Mouse (Mus musculus) brain, adult 2 months (tissue): ENCODE data around the gene Elfn1.

Experiments used
- DNase-seq: peaks from one replicate; pipeline ENCODE4 v3.0.0; 2011; ENCODE audit warnings: low read depth, low spot score

Gene Elfn1

DNA sequence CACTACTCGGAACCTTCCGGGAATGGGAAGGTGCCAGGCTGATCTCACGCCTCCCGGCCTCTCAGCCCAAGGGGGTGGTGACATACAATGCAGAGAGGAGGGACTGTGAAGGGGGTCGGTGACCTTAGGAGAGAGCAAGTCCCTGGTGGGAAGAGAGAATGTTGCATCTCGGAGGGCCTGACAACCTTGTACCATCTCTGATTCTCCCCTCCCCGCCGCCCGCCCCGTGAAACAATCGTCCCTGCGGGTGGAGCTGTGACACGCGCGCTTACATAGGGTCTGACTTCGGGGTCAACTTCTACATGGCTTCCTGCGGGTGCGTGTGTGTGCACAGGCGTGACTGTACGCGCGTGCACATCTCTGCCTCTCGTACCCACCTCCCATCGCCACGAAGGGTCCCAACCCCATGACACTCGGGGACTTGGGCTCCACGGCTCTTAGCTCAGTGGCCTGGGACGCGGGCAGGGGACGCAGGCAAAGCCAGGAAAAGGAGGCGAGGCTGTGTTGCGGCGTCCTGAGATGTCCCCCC lies at the start of gene Elfn1:
TSS of gene Elfn1 (plus strand) at position 230 of the 529 bp plus-strand sequence.
- DNase-seq, result no peak

DNA sequence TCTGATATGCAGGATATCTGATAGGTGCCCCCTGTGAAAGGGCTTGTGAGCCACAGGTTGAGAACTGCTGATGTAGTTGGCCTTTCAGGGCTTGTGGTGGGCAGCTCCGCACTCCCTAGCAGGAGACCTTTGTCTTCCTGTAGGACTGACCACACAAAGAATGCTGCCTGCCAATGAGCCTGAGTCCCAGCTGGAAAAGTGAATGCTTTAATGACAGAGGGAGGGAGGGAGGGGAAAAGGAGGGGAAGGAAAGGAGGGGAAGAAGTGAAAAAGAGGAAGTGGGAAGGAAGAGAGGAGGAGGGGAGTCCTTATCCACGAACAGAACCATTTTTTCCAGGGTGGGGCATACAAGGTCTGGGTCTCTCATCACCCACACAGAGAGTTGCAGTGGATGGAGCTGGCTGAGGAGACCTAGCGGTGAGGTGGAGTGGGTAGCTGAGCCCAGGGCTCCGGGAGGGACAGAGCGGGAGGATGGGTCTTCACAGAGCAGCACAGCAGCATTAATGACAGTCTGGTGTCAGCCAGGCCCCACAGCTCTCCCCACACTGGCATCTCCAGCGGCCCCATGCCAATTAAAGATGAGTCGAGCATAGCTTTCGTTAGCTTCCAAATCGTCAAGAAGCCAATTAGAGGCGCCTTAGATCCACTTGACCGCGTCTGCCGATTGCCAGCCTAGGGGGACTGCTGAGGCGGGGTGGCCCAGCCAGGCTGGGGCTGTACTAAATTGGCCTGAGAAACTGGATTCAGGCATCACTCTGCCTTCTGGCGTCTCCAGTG lies 47.2 kb upstream of the Elfn1 start:
- no peak for DNase-seq

DNA sequence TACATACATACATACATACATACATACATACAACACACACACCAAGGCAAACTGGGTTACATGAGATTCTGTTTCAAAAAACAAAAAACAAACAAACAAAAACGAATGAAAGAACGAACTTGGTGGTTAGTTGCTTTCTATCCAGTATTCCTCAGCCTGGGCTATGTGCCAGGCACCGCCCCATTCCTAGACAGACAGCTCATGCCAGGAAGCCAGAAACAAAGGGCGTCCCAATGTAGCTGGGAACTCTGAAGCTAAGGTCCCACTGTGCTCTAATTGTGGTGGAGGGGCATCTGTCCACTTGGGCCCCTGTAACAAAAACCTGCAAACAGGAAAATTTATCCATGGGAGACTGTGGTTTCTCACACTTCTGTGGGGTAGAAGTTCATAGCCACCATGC lies 45.0 kb upstream of the Elfn1 start:
- DNase-seq, result peak; percentile 18

DNA sequence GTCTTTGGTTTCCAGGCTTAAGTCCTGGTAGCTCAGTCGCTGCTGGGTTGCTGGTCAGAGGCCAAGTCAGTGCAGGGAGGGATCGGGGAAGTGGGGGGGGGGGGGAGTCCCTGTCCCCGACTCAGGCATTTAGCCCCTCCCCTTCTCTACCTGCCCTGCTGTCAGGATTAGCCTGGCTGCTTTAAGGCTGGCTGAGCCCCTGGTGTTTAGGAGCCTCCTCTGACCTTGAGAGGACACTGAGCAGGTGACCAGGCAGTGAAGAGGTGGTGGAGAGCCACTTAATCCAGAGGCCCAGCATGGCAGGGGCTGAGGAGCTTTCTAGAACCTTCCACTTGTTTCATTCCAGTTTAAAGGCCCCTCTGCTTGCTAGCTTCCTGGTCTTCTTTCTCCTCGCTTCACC lies 36.9 kb upstream of the Elfn1 start:
- DNase-seq, result no peak

DNA sequence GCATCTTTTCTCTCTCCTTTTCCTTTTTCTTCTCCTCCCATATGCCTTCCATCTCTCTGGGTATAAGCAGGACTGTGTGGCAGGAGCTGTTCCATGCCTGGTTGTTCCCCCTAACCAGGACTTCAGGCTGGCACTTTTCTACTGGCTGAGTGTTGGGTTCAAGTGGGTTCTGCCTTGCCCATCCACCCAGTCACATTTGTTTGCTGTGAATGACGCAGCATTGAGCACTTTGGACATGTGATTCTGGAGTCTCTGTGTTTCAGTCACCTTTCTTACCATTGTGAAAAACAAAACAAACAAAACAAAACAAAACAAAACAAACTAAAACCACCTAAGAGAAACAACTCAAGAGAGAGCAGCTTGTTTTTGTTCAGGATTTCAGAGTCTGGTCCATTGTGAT lies 36.2 kb upstream of the Elfn1 start:
- DNase-seq, result no peak

DNA sequence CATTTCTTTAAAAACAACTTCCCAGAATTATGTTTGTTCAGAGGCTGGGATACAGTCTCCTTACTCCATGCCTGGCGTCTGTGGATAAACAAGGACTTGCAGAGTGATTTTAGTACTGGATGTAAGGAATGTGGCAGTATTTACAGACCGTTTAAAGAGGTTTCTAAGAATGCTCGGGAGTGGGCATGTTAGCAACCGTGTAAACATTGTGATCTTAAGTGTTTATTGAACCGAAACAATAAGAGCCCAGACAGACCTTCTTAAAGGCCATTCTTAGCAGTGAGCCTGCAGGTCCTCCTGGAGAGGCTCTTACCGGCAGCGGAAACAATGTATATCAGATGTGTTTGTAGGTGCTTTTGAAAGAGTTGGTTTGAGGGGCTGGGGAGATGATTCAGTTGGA lies 30.2 kb upstream of the Elfn1 start:
- DNase-seq, result no peak

DNA sequence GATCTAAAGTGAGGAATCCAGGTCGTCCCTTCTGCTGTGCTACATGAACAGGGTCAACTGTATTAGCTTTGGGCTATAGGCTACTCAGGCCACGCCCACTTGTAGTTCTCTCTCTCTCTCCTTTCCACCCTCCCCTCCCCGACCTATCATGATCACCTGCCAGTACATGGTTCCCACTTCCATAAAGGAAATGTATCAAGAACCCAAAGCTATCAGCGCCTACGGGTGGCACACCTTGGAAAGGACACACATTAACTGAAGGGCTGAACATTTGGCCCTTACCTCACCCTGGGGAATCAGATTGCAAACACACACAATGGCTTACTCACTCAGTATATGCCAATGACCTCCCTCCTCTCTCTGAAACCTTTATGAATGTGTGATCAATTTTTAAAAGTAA lies 28.0 kb upstream of the Elfn1 start:
- DNase-seq, result no peak

DNA sequence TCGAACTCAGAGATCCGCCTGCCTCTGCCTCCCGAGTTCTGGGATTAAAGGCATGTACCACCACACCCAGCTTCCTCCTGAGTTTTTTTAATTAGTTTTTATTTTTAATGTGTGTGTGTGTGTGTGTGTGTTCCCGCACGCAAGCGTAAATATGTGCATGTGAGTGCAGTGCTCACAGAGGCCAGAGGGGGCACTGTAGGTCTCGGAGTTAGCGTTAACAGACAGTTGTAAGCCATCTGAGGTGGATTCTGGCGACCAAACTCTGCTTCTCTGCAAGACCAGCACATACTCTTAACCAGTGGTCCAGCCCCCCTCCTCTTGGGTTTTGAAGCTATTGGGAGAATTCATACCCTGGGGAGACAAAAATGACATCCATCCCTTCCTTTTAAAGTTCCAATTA lies 26.6 kb upstream of the Elfn1 start:
- DNase-seq, result no peak

DNA sequence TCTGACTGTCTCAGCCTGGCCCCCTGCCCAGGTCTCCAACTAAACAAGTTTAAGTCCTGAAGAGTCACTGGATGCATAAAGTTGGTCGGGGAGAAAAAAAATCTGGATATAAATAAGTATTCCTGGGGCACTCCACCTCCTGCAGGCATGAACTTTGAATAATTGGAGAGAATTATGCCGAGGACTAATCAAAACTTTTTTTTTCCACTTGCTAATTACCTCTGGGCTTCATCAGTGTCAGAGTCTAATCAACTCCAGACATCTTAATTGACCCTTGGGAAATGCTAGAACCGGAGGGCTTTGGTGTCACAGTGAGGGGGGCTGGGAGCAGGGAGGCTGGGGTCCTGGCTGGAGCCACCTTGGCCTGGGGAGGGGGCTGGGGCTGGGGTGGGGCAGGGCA lies 19.1 kb upstream of the Elfn1 start:
- no peak for DNase-seq

DNA sequence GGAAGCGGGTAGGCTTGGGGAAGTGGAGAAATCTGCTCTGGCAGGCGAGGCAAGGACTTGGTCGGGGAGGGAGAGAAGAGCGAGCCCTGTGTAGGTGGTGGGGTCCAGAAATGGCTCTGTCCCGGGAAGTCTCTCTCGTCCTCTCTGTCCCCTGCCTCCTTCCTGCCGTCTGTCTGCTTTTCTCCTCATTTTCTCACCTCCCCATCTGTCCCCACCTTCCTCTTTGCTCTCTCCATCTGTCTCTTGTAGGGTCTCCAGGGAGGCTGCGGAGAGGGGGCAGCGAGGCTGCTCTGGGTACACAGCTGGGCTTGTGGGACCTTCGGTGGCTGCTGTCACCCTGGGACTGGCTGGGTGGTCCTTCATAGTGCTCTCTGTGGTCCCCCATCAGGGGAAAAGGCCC lies 18.4 kb upstream of the Elfn1 start:
- no peak for DNase-seq

DNA sequence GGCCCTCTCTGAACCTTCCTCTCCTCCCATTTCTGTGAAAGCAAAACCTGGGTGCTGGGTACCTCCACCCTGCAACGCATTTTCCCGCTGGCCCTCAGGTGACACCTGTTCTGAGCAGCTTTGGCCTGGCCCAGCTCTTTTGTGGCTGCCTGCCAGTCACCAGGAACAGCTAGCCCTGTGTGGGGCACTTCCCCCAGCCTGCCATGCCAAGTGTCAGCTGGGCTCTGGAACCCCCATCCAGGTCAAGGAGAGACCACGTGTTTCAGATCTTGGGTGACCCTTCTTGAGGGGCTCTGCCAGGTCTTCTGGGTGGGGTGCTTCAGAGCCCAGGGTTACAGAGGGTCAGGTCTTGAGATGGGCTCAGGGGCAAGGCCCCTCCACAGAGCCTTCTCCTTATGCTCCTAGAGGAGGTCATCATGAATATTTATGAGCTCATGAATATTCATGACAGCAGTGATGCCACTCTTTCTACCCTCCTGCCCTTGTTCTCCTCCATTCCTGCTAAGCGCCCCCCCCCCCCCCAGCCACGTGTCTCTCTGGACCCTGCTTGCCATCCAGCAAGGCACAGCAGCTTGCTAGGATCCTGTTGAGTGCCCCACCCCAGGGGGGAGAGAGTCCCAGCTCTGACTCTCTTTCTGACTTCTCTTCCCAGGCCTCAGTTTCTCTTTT lies 15.3 kb upstream of the Elfn1 start:
- DNase-seq, result no peak

DNA sequence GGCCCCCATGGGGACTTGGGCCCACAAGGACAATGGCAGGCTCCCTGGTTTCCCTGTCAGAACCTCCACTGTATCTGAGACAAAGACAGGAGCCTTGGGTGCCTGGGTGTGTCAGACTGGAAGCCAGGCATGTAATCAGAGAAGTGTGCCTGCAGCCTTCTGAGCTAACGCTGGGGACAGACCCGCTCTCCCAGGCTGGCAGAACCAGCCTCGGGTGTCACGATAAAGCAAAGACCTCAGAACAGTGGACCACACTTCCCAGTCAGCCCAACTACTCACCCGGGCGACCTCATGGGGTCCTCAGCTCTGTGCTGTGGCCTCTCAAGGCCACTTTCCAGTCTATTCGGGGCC lies 14.8 kb upstream of the Elfn1 start:
- no peak for DNase-seq

DNA sequence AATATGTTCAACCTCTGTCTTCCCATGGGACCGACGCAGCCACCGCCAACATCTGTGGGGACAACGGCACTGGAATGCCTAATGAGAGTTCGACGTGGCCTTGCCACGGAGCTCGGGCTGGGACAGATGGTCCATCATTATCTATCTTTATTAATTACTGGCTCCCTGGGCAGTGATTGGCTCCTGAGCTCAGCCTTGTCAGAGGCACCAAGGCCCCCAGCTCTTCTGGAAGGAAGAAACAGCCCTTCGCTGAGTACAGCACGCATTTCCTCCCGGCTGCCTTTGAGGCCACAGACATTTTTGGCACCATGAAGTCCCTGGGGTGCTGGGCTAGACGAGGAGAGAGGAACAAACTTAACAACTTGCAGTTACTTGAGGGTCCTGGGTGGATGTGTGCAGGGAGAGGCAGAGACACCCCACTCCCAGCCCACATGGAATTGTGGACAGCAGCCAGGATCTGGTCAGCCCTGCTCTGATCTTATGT lies 13.7 kb upstream of the Elfn1 start:
- DNase-seq, result no peak

DNA sequence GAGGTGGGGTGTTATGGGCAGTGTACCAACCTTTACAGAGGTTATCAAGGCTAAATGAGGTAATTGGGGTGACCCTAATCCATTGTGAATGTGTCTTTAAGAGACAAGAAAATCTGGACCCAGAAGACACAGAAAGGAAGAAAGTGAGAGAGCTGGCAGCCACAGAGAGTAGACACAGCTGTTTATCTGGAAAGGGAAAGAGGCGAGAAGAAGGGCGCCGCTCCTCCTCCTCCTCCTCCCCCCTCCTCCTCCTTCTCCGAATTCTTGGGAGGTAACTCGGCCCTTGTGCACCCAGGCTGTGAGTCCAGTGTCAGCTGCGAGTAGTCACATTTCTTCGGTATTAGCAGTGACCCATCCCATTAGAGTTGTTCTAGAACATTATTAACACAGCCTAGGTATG lies 8.7 kb upstream of the Elfn1 start:
- no peak for DNase-seq

DNA sequence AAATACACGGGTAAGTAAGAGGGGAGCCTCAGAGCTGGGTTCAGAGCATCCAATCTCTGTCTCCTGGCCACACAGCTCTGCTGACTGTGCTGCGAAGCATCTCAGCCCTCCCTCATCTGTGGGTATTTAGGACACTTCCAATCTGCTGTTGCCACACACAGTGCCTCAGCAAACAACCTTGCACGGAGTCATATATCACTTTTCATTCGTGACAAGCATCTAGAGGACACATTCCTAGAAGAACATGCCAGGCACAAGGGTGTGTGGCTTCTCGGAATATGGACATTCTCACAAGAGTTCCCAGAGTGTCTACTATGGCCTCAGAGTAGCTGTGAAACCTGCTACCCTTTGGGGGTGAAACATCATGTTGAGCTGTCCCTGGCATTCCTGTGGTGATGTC lies 2.6 kb upstream of the Elfn1 start:
- DNase-seq, result no peak

DNA sequence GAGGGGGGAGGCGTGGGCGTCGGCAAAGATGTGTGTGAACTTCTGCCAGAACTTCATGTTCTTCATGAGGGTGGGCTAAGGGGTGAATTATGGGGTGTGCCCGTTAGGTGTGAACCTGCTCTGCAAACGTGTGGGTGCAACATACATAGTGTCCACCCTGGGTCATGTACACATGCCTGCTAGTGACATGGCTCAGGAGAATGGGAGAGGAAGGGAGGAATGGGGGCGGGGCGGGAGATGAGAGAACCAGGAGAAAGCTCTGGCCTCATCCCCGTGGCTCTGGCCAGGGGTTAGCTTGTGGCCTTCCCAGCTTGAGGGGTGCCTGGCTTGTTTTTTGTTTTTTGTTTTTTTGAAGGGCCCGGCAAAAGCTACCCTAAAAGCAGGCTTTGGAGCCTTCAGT lies 1.2 kb upstream of the Elfn1 start:
- DNase-seq, result no peak

DNA sequence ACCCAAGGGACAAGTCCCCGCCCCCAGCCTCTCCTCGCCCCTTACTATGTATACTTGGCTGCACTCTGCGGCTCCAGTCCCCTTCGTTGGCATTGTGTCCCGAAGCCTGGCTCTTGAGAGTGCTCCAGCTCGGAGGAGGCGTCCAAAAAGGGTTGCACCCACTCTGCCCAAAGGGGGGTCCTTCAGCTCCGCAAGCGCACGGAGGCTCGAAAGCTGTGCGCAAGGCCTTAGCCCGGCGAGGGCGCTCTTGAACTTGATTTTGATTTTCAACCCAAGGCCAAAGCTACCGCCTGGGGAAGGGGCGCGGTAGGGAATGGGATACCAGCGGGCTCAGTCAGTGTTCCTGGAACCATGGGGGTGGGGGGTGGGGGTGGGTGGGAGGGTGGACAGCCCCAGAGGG lies 502 bp upstream of the Elfn1 start:
- DNase-seq, result peak; percentile 75

DNA sequence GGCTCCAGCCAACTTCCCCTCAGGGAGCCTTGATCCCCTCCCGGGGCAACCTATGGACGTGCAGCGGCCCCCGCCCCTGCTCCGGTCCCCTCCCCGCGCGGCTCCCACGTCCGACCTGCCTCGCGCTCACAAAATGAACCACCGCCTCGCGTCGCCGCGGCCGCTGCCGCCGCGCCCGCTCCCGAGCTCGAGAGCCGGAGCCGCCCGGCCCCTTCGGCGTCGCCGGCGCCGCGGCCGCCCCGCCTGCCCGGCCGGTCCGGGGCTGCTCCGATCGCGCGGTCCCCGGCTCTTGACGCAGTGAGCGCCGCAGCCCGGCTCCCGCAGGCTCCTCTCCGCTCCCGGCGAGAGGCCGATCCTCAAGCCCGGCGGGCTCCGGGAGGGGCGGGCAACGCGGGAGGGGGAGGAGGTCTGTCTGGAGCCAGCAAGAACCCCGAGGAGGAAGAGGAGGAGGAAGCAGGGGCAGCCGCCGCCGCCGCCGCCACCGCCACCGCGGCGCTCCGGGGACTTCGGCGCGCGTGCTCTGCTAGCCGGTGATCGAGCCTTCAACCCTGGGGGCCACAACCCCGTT lies 584 bp downstream of the Elfn1 start:
- DNase-seq, result no peak

DNA sequence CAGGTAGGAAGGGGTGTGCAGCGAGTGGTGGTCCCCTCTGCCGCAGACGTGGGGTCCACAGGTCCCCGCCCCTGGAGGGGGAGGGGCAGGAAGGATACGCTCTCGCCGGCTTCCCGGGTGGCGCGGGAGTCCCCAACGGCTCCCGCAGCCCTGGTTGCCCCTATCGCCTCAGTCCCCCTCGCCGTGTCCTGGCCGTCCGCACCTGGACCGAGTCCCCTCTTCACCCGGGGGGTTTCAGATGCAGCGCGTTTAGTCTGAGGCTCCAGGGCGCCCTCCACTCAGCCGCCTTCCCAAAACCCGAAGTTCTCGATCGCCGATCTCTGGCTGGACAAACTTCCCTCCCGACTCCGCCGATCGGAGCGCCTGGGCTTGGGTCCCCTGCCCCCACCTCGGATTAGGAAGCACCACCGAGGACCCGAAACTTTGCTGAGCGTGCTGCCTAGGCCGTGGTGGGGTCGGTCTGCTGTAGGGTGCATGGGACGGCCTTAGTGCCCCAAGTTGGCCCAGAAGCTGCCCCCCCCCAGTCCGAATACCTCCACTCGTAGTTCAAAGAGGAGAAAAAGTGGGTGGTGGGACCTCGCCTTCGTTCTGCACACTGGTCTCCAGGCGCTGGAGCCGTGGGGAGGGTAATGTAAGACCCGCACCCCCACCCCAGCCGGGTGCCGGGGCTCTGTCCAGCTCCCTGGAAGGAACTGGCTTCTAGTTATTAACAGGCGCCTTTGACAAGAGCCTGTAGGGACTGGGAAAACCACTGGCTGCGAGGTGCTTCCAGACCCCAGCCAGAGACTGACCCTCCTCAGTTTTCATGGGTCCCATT lies 1.3 kb downstream of the Elfn1 start:
- no peak for DNase-seq

DNA sequence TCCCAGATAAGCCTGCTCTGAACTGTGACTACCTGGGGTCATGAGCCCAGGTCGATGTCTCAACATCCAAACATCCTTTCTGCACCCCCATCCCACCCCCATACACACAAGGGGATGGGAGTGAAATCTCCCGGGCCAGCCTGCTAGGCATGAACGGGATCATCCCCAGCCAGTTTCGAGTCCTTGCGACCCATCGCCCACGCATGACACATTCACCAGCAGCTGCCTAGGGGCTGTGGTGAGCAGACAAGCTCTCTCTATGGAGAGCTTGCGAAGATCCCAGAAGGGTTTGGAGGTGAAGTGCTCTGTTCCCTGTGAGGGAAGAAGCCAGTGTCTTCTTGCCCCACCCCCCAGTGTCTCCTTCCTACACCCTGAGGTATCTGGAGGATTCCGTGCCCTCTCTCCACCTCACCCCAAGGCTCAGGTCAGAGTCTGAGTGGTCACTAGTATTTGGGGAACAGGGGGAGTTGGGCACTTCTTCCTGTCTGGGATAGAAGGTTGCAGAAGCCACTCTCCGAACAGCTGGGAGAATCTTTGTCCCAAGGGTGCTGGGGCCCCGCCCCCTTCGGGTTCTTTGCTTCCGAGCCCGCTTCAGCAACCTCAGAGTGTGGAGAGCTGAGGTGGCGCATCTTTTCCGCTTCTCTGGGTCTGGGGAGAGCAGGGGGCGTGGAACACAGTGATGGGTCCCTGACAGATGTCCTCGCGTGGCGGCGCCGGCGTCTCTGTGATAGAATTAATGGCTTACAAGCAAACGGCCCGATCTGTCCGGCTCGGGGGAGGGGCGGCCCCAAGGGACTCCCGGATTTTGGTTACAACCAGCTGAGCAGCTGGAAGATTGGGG lies 2.2 kb downstream of the Elfn1 start:
- no peak for DNase-seq

DNA sequence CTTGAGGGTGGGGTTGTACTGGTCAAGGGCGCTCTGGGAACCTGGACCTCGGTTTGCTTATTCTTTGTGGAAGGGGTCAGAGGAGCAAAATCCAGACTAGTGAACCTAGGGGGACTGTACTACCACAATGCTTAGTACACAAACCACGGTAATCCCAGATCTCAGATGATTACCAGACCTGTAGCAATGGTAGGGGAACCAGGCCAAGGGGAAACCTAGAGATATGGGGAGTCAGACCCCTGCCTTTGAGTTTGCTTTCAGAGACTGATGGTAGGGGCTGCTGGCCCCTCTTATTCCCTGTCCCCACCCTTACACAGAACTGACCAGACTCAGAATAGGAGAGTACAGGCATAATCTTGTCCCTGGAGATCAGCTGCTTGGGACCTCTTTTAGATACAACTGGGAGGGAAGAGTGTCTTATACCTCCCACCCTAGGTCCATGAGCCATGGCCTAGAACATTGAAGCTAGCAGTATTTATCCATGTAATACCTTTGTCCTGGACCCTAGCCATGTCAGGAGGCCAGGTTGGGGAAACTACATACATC lies 3.1 kb downstream of the Elfn1 start:
- DNase-seq, result no peak
